ENCODE assay signal across 15 mouse cellular contexts in the genomic region with DNA sequence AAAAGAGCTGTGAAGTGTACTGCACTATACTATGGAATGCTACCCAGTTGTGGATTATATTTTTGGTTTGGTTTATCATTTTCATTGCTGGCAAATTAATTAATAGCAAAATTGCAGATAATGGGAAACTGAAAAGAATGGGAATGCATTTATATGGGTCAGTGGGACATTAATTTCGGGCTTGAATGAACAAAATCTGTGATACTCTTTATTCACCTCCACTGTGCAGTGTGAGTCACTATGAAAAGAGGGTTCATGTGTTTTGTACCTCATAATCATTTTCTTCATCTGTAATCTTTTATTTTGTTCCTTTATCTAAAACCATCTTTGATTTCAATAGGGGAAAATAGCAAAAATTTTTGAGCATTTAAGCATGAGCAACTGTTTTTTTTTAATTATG.
"Had no signal": no experiment of that assay in that cellular context is flagged by ENCODE, and none has a peak within 500 bp of the region (broad histone marks: within the 10 kb centered on the region; RNA-seq: fewer than 3 reads in every experiment).

No protein-coding gene starts in this region.

- H3K4me1 ChIP-seq: neural tube, embryonic 12.5 days; neural tube, embryonic 13.5 days; neural tube, embryonic 15.5 days; stomach, embryonic 15.5 days had no signal

- H3K27ac ChIP-seq: neural tube, embryonic 12.5 days; neural tube, embryonic 13.5 days; neural tube, embryonic 15.5 days; stomach, embryonic 15.5 days; stomach, postnatal 0 days had no signal

- H3K4me3 ChIP-seq: neural tube, embryonic 12.5 days; neural tube, embryonic 13.5 days; neural tube, embryonic 15.5 days; stomach, embryonic 15.5 days had no signal

- DNase-seq: right cerebral cortex, adult 18-20 months; right cerebral cortex, postnatal 14 days; right cerebral cortex, postnatal 4 days; spleen, adult 18-20 months; thymus, adult 18-20 months; thymus, adult 2 months; thymus, postnatal 14 days; thymus, postnatal 25 days; thymus, postnatal 36 days; thymus, postnatal 4 days had no signal

- H3K27me3 ChIP-seq: neural tube, embryonic 12.5 days; neural tube, embryonic 13.5 days; neural tube, embryonic 15.5 days; stomach, embryonic 15.5 days had no signal

- H3K36me3 ChIP-seq: neural tube, embryonic 12.5 days; neural tube, embryonic 13.5 days; neural tube, embryonic 15.5 days; stomach, embryonic 15.5 days had no signal

- H3K9me3 ChIP-seq: neural tube, embryonic 12.5 days; neural tube, embryonic 13.5 days; neural tube, embryonic 15.5 days; stomach, embryonic 15.5 days had no signal
